Mouse (Mus musculus) stomach, embryonic 14.5 days (tissue): ENCODE measurements at regions not wholly inside any gene's neighbourhood (a gene's known extent, or its start where the extent isn't known, plus 50 kb on each side); places are given as distances from the start of the nearest gene placed in this dataset.
A peak's percentile ranks its signal among the peaks of the same experiment; 100 is the strongest.

Experiments used
- ATAC-seq: fragments of 200-750 bp; cut with Nextera tagmentation; 2 replicates; pipeline ENCODE4 v1.8.0; 2017; ENCODE audit warnings: low read depth, moderate TSS enrichment; ENCODE audit not compliant: insufficient number of reproducible peaks, insufficient read depth, low FRiP score
- H3K27ac ChIP-seq: fragments of 300-500 bp; sonication (generic); 2 replicates; pipeline ENCODE4 v1.5.1; 2014; ENCODE audit warnings: mild to moderate bottlenecking, low read length, moderate library complexity, mixed read lengths
- H3K27me3 ChIP-seq: fragments of 300-500 bp; sonication (generic); 2 replicates; pipeline ENCODE4 v1.6.1; 2014; ENCODE audit warnings: low read length, control low read depth, mixed read lengths; ENCODE audit not compliant: control insufficient read depth, insufficient read depth
- H3K36me3 ChIP-seq: fragments of 300-500 bp; sonication (generic); 2 replicates; pipeline ENCODE4 v1.6.1; 2014; ENCODE audit warnings: mild to moderate bottlenecking, control low read depth, low read length, moderate library complexity, mixed read lengths; ENCODE audit not compliant: control insufficient read depth, insufficient read depth
- H3K4me1 ChIP-seq: fragments of 300-500 bp; sonication (generic); 2 replicates; pipeline ENCODE4 v1.6.1; 2014; ENCODE audit warnings: low read length, control low read depth, mixed read lengths; ENCODE audit not compliant: control insufficient read depth, insufficient read depth
- H3K4me2 ChIP-seq: fragments of 300-500 bp; sonication (generic); replicated peaks from 2 replicates; pipeline ENCODE4 v1.6.1; 2014; ENCODE audit warnings: low read depth, low read length, control low read depth
- H3K4me3 ChIP-seq: fragments of 300-500 bp; sonication (generic); 2 replicates; pipeline ENCODE4 v1.5.1; 2014; ENCODE audit warnings: low read depth, low read length, control low read depth
- H3K9ac ChIP-seq: fragments of 300-500 bp; sonication (generic); replicated peaks from 2 replicates; pipeline ENCODE4 v1.6.1; 2014; ENCODE audit warnings: low read depth, mild to moderate bottlenecking, control low read depth, low read length, moderate library complexity, mixed read lengths
- H3K9me3 ChIP-seq: fragments of 300-500 bp; sonication (generic); 2 replicates; pipeline ENCODE4 v1.6.1; 2016; ENCODE audit warnings: low read depth, low read length, control low read depth; ENCODE audit not compliant: control insufficient read depth
- WGBS: fragments of 180-500 bp; shearing (Covaris S2); extraction: QIAGEN DNeasy Blood & Tissue Kit; methylation state at CpG from one replicate; pipeline ENCODE4 v1.1.7; 2014; 5-methylcytosine and 5-hydroxymethylcytosine counted together

- no peaks in the 10 kb centered on the region for H3K9me3 ChIP-seq
These were observed 98.4 kb upstream of the Rybp start for GRCm38 (mm10) chr6:100385640-100386039.

GRCm38 (mm10) chr6:100381046-100381445 lies 93.8 kb upstream of the Rybp start:
- Histone ChIP-seq H3K9ac (no peak overlapping the region), H3K27me3 (no peaks in the 10 kb centered on the region), H3K36me3 (no peaks in the 10 kb centered on the region), H3K4me2 (no peak overlapping the region), H3K9me3 (no peaks in the 10 kb centered on the region), H3K4me1 (peaks cover 26% of the 10 kb centered on the region; the same call in 1 of the 2 replicates), H3K4me3 (no peak overlapping the region), H3K27ac (no peak overlapping the region)
- WGBS, result 87% methylated on average over 5 of the region's 5 CpGs
- ATAC-seq, result no peak

More at GRCm38 (mm10) chr6:100385640-100386039, 98.4 kb upstream of the Rybp start:
- WGBS, result 55% methylated on average over 8 of the region's 8 CpGs
- H3K27me3 ChIP-seq, result no peaks in the 10 kb centered on the region
- H3K4me3 ChIP-seq, result no peak overlapping the region
- no peak overlapping the region for H3K9ac ChIP-seq
- H3K4me1 ChIP-seq, result peaks cover 7% of the 10 kb centered on the region; the same call in 1 of the 2 replicates
- H3K36me3 ChIP-seq, result no peaks in the 10 kb centered on the region
- H3K27ac ChIP-seq, result no peak overlapping the region
- no peak overlapping the region for H3K4me2 ChIP-seq
- no peak for ATAC-seq

- ATAC-seq, result no peak; the same call in 1 of the 2 replicates
- Histone ChIP-seq H3K36me3 (no peaks in the 10 kb centered on the region), H3K4me2 (no peak overlapping the region), H3K9me3 (no peaks in the 10 kb centered on the region), H3K4me1 (peaks cover 24% of the 10 kb centered on the region; the same call in 1 of the 2 replicates), H3K27ac (no peak overlapping the region), H3K4me3 (no peak overlapping the region), H3K9ac (no peak overlapping the region), H3K27me3 (no peaks in the 10 kb centered on the region)
- 30% methylated on average over 6 of the region's 6 CpGs for WGBS
These were observed 93.3 kb upstream of the Rybp start for GRCm38 (mm10) chr6:100380536-100380935.

GRCm38 (mm10) chr6:100379792-100380191 lies 92.5 kb upstream of the Rybp start:
- 38% methylated on average over 4 of the region's 4 CpGs for WGBS
- H3K36me3 ChIP-seq, result no peaks in the 10 kb centered on the region
- no peak overlapping the region for H3K4me3 ChIP-seq
- ATAC-seq, result no peak
- no peaks in the 10 kb centered on the region for H3K27me3 ChIP-seq
- no peaks in the 10 kb centered on the region for H3K9me3 ChIP-seq
- H3K4me2 ChIP-seq, result no peak overlapping the region
- H3K4me1 ChIP-seq, result peaks cover 23% of the 10 kb centered on the region; the same call in 1 of the 2 replicates
- H3K9ac ChIP-seq, result no peak overlapping the region
- no peak overlapping the region for H3K27ac ChIP-seq

GRCm38 (mm10) chr6:100378533-100378874 lies 91.2 kb upstream of the Rybp start:
- H3K4me2 ChIP-seq, result no peak overlapping the region
- H3K9me3 ChIP-seq, result no peaks in the 10 kb centered on the region
- no peak overlapping the region for H3K27ac ChIP-seq
- no peaks in the 10 kb centered on the region for H3K36me3 ChIP-seq
- H3K4me1 ChIP-seq, result peaks cover 23% of the 10 kb centered on the region; the same call in 1 of the 2 replicates
- H3K27me3 ChIP-seq, result no peaks in the 10 kb centered on the region
- no peak overlapping the region for H3K4me3 ChIP-seq
- 40% methylated on average over 4 of the region's 4 CpGs for WGBS
- H3K9ac ChIP-seq, result no peak overlapping the region
- peak; percentile 33; the same call in 1 of the 2 replicates for ATAC-seq

- Histone ChIP-seq H3K4me3 (no peak overlapping the region), H3K27me3 (no peaks in the 10 kb centered on the region), H3K9me3 (no peaks in the 10 kb centered on the region), H3K9ac (no peak overlapping the region), H3K4me1 (peaks cover 23% of the 10 kb centered on the region; the same call in 1 of the 2 replicates), H3K27ac (no peak overlapping the region), H3K4me2 (no peak overlapping the region), H3K36me3 (no peaks in the 10 kb centered on the region)
- 53% methylated on average over 6 of the region's 6 CpGs for WGBS
- ATAC-seq, result 0 out of 2 replicates have a peak, but pooled peaks have one; percentile 25
These were observed 90.7 kb upstream of the Rybp start for GRCm38 (mm10) chr6:100377828-100378532.

GRCm38 (mm10) chr6:100376656-100377055 lies 89.4 kb upstream of the Rybp start:
- Histone ChIP-seq H3K4me2 (no peak overlapping the region), H3K36me3 (no peaks in the 10 kb centered on the region), H3K9ac (no peak overlapping the region), H3K27me3 (no peaks in the 10 kb centered on the region), H3K4me1 (peaks cover 23% of the 10 kb centered on the region; the same call in 1 of the 2 replicates), H3K4me3 (no peak overlapping the region), H3K27ac (no peak overlapping the region), H3K9me3 (no peaks in the 10 kb centered on the region)
- WGBS, result 24% methylated on average over 9 of the region's 9 CpGs
- no peak for ATAC-seq

GRCm38 (mm10) chr6:100370828-100371227 lies 83.5 kb upstream of the Rybp start:
- H3K4me2 ChIP-seq, result no peak overlapping the region

More at GRCm38 (mm10) chr6:100370828-100371227, 83.5 kb upstream of the Rybp start:
- Histone ChIP-seq H3K27me3 (no peaks in the 10 kb centered on the region), H3K27ac (no peak overlapping the region), H3K9me3 (no peaks in the 10 kb centered on the region), H3K4me1 (0 out of 2 replicates have a peak, but pooled peaks cover 3% of the 10 kb centered on the region), H3K36me3 (no peaks in the 10 kb centered on the region), H3K4me3 (no peak overlapping the region), H3K9ac (no peak overlapping the region)
- WGBS, result 77% methylated on average over 1 of the region's 1 CpGs
- no peak for ATAC-seq
